Mouse (Mus musculus) frontal cortex, adult (tissue): ENCODE data around the gene Trir.

Source experiments
- ATAC-seq: cut with Nextera tagmentation; 2 replicates; pipeline ENCODE4 v1.9.2; 2017; ENCODE audit warnings: mild to moderate bottlenecking, moderate library complexity, mixed read lengths; ENCODE audit not compliant: low TSS enrichment

Gene Trir

DNA sequence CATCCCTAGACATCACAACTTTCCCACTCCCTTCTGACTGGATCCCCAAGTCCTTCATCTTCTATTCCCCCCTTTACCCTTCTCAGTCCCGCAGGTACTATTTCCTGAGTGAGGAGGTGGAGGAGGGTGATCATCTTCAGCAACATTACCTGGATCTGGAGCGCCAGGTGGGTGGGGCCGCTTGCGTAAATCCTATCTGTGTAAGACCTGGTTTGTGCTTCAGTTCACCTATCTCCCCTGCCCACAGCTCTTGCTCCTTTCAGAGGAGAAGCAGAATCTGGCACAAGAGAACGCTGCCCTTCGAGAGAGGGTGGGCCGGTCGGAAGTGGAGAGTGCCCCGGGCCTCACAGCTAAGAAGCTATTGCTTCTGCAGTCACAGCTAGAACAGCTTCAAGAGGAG is 32.2 kb upstream of the Trir start:
- no peak for ATAC-seq

DNA sequence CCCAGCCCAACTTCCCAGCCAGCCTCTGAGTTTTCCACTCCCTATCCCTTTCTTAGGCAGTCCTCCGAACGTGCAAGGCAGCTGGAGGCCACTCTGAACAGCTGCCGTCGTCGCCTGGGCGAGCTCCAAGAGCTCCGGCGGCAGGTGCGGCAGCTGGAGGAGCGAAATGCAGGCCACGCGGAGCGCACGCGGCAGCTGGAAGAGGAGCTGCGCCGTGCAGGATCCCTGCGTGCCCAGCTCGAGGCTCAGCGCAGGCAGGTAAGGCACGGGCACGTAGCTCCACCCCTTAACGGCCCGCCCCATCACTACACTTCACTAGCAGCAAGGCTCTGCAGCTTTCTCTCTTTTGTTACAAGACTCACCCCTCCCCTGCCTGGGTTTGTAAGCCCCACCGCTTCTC is 30.9 kb upstream of the Trir start:
- no peak for ATAC-seq

DNA sequence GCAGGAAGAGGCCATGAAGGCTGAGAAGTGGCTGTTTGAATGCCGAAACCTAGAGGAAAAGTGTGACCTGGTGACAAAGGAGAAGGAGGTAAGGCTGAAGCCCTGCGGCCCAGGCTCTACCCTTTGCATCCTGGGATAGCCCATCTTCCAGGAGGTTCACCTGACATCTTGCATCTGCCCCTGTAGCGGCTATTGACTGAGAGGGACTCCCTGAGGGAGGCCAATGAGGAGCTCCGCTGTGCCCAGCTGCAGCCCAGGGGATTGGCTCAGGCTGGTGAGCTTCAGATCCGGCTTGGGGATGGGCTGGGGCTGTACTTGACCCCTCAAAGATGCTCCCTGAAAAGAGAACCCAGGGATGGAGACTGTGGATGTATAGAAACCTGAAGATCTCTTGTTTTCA is 29.6 kb upstream of the Trir start:
- ATAC-seq, result no peak

DNA sequence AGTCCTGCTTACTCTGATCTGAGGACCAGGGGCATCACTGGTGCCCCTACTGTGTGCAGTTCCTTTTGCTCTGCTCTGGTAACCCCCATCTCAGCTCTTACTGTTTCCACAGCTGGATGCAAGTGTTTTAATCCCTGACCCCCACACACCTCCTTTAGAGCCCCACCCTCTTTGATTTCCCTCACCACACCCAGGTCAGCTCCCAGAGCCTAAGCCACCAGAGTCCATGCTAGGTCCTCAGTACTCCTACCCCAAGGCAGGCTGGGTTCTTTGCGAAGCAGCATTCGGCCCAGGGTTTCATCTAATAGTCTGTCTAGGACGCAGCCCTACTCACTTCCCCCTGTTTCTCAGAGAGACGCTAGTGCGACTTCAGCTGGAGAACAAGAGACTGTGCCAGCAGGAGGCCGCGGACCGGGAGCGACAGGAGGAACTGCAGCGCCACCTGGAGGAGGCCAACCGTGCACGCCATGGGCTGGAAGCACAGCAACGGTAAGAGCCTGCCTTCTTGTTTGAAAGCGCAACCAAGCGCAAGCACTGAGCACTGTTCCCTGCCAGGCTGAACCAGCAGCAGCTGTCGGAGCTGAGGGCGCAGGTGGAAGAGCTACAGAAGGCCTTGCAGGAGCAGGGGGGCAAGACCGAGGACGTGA is 28.9 kb upstream of the Trir start:
- ATAC-seq, result peak; percentile 94

DNA sequence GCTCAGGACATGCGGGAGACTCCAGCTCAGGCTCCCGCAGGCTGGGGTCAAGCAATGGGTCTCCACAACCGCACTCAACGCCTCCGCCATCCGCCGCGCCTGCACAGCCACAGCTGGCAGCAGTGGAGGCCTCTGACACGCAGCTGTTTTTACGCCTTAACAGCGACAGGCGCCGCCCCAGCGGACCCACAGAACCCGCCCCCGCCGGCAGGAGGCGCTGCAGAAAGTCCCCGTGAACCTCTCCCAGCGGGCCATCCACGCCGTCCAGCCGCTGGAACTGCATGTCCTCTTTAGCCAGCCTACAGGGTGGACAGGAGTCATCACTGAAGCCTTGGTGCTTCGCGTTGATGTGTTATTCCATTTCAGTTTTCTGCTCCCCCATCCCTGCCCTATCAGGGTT is 18.9 kb upstream of the Trir start:
- no peak for ATAC-seq

DNA sequence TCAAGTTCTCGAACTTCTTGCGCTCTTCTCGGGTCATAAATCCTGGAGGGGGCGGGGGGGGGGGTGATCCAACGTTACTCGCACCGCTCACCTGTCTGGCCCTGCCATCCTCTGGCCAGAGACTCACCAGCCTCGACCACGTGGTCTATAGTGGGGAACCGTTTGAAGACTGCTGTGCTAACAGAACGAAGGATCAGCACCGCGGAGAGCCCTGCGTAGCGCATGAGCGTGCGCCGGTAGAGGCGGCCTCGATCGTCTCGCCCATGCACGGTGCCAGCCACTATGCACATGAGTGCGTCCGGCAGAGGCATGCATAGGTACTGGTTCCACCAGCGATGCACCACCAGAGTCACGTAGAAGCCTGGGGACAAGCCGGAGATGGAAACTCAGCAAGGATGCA is 15.4 kb upstream of the Trir start:
- no peak for ATAC-seq

DNA sequence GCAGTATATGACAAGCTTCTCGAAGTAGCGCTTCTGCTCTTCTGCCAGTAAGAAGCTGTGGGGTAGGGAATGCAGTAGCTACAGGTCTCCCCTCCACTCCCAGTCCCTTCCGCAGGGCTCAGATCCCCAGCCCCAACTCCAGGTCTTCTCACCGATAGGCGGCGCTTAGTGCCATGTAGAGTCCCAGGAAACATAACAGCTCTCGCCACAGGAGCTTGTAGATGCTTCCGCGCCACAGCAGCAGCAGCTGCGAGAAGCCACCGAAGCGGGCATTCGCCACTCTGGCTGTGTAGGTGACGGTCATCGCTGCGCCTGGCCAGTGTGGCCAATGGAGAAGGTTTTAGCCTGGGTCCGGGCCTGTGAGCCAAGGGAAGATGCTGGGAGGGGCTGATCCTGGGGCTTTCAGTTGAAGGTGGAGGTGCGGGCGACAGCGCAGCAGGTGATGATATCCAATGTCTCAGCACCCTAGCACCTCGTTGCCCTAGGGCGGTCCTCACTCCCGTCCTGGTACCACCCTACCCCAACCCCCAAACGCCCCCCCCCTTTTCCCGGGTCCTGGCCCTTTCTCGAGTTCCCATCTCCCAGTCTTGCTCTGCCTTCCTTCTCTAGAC is 13.3 kb upstream of the Trir start:
- peak; percentile 97 for ATAC-seq

DNA sequence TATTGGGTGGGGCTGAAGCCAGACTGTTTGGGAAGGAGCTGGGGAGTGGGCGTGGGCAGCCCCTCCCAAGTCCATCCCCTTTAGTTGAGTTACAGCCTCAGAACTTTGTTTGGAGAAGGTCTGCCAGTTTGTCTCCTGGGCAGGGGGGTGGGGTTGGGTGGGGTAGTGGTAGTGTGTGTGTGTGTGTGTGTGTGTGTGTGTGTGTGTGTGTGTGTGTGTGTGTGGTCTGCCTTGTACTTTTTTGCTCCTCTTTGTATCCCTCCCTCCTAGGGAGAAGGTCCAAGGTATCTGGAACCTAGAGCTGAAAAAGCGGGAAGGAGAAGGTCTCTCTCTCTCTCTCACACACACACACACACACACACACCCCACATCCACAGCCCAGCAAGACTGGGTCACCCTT is 12.2 kb upstream of the Trir start, which contains the start of gene Best2:
Gene Best2 (minus strand): TSS at position 101 of the 400 bp plus-strand sequence.
- no peak for ATAC-seq

DNA sequence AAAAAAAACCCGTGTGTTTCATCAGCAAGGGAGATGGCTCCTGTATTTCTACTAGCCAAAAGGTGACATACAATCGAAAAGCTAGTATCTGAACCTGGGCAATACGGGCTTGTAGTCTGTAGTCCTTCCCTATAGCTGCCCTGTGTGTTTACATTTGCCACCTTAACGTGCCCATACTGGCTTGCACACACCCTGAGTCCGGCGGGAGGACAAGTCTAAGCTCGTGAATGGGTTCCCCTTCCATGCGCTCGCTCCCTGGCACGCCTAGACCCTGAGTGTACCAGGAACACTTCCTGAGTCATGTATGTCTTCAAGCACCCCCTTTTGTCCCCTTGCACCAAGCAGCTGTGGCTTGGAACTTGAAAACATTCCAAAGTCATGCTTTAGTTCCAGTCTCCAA is 9.9 kb upstream of the Trir start:
- no peak for ATAC-seq

DNA sequence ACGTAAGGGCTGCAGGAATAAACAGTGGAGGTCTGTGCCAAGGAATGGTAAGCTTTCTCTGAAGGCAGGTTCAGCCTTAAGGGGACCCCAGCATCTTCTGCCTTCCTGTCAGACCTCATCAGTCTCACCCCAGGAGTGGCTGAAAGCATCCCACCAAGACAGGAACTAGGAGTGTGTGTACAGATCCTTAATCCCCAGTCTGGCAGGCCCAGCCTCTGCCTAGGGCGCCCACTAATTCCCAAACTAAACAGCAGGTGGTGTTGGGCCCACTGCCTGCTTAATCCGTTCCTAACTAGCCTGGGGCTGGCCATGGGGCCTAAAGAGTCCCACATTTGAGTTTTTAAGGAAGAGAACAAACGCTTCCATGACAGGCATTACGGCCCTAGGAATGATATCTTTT is 9.4 kb upstream of the Trir start:
- no peak for ATAC-seq

DNA sequence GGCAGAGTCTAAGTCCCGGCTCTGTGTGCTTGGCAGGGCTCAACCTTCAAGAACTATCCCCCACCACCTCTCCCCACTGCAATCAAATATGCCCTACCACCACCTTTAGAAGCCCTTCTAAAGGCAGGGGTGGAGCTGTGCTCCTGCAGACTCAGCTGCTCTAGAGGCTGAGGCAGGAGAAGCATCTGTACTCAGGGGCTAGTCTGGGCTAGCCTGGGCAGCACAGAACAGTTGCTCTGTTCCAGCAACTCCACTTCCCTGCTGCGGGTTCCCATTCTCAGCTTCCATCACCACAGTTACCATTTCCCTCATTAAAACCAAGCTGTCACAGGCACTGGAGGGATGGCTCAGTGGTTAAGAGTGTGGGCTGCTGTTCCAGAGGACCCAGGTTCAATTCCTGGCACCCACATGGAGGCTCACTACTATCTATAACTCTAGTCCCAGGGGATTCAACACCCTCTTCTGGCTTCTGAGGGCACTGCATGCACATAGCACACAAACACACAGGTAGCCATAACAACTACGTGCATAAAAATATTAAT is 5.0 kb upstream of the Trir start:
- no peak for ATAC-seq

DNA sequence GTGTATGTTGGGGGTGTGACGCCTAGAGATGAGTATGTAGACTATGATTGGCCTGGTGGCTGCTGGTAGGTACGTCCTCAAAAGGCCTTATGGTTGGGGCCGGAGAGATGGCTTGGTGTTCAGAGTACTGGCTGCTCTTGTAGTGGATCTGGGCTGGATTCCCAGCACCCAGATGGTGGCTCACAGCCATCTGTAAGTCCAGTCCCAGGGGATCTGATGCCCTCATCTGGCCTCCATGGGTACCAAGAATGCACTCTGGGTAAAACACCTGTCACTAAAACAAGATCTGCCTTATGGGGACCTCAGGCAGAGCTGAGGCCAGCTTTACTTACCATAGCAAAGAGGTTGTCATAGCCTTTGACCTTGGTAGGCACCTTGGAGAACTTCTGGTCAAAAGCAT is 2.8 kb upstream of the Trir start:
- no peak for ATAC-seq

DNA sequence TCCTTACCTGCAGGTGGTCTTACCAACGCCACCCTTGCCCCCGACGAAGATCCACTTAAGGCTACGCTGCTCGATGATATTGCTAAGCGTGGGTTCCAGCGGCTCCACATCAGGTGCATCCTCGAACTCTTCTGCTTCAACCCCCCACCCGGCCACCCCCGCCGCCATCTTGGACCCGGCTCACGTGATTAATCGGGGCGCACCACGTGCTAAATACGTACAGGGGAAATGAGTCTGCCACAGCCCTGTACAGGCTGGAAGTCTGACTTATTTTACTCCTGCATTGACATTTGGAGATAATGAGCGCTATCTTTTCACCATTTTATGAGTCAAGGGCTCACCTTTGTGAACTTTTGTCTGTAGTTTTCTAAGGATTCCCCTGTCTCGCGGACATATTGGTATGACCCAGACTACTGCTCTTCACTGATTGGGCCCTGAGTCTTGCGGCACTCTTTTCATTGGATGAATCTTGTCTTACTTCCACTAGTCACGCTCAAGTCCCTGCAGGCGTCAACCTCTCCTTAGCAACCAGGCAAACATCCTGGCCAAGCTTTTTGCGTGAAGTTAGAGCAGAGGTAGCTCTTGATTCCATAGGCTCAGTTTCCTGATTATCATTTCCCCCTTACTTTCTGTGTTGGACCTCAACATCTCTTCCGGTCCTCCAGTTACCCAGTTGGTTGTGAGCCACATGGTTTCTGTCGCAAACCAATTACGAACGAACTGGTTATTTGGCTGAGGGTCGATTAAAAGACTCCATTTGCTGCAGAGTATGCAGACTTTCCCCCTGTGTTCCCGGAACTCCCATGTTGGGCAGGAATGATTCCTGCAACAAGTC is 1.3 kb upstream of the Trir start, which contains the start of gene Asna1:
Gene Asna1 (minus strand): TSS at position 184 of the 835 bp plus-strand sequence.
- peak; percentile 91 for ATAC-seq

DNA sequence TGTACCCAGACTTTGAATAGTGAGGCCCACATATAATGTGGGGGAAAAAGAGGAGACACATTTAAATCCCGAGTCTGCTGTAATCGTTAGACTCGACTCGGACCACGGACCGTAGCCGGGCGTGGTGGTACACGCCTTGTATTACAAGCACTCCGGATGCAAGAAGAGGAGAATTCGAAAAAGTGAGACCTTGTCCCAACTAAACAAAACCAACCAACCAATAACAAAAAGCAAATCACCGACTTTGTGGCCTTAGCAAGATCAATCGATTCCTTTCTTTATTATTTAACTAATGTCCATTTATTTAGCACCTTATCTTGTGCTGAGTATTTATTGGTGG is 863 bp downstream of the Trir start:
- ATAC-seq, result no peak

DNA sequence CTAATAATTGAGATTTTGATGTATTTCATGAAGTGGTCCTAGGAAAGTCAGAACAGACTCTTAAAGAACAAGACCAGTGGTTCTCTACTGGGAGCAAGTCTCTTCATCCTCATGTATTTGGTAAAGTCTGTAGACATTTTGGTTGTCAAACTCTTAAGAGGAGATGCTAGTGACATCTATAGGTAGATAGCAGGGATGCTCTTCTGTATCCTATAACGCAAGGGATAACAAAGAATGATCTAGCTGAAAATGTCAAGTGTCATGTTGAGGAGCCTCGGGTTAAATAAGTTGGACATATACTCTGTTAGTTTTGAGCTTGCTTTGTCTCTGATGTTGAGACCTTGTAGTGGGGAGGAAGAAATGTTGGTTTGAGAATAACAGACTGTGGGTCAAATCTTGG is 1.3 kb downstream of the Trir start:
- ATAC-seq, result no peak

DNA sequence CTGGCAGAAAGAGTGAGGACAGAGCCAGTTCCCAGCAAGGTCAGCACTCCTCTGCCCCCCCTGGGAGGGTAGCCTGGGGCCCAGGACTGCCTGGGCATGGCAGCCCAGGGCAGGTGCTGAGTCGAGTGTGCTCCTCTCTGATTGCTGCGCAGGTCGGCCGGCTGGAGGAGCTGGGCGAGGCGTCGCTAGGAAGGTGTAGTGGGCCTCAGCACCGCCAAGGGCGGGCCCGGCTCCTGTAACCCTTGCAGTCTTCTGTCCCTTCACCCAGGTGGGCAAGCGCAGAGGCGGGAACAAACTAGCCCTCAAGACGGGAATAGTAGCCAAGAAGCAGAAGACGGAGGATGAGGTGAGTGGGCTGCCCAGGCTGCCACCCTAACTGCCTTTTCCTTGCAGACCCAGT is 2.6 kb downstream of the Trir start:
- ATAC-seq, result no peak

DNA sequence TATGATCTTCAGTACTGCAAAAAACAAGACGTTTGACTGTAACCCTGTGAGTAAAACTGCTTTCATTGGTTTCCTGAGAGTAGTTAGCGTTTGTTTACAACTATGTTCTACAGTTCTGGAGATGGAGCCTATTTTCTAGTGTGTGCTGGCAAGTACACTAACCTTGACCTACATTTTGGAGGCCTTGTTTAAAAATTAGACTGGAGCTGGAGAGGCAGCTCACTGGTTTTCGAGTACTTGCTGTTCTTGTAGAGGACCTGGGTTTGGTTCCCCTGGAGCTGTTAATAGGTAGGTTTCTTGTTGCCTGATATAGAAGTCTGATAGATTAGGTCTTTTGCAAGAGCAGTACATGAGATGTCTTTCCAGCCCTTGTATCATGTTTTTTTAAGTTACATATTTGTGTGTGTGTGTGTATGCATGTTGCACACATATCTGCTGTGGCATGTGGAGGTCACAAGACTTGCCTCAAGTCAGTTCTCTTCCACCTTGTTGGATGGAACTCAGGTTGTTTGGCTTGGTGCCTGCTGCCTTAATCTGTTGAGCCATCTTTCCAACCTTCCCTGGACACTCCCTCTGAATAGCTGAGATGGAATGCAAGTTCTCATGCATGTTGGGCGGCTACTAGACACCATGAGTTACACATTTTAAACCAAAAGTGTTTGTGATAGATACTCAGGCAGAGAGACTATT is 6.1 kb downstream of the Trir start:
- no peak for ATAC-seq

DNA sequence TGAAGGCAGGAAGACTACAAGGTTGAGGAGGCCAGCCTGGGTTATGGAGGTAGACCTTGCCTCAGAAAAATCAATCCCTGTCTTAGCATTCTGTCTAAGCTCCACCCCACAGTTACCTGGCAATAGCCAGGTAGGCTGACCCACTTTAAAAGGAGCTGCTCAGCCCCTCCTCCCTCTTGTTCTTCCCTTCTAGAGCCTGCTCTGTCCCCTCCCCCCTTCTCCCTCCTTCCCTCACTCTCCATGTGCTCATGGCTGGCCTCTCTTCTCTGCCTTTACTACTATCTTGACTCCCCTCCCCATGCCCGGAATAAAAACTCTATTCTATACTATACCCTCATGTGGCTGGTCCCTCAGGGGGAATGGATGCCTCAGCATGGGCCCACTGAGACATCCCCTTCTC is 7.2 kb downstream of the Trir start:
- no peak for ATAC-seq

DNA sequence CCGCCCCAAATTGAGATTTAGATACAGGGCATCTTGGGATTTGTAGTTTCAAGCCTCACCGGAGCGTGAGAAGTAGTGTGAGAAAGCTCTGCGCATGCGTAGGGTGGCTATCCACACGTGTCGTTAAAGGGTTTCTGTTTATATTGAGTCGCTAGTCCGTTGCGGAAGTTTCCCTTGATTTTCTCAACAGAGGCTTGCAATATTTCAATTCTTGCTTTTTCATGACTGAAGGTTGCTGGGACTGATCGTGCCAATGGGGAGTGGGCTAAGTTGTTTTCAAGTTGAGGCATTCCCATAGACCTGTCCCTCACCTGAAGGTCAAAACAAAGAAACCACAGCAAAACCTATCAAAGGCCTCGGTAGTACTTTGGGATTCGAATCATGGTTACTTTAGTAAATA is 8.1 kb downstream of the Trir start:
- ATAC-seq, result no peak

DNA sequence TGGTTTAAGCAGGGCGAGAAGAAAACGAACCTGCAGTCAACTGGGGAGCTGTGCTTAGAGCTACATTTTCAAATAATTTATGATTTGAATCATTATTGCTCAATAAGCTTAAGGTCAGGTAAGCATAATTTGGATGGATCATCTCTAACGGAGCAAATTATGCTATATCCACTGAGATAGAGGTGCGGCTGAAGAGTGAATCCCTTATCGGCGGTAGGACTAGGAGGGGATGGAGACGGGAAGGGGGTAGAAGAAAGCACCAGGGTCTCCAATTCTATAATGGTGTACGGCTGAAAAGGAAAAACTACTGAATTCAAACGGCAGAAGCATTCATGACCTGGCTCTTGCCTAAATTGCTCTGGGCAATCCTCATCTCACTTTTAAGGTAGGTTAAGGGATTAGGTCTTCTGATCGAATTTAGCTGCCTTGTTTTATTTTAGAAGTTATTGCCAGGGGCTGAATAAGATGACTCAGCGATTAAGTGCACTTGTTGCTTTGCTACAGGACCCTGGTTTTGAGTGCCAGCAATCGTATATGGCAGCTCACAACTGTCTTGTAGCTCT is 8.6 kb downstream of the Trir start:
- ATAC-seq, result no peak

DNA sequence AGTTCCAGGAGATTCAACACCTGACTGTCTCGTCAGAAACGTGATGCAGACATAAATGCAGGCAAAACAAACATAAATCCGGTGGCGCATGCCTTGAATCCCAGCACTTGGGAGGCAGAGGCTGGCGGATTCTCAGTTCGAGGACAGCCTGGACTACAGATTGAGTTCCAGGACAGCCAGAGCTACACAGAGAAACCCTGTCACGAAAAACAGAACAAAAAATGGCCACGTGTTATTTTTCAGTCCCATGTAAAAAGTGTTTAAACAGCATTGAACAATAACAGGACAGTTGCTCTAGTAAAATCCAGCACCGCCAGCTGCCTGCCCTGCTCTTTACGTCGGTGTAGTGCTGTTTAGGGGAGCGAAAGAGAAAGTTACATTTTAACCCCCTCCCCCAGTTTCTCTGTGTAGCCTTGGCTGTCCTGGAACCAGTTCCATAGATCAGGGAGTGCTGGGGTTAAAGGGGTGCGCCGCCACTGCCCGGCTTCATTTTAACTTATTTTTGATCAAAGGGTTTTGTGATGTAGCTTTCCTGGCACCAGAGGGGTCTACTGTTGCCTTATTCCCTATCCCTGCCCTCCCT is 9.2 kb downstream of the Trir start:
- ATAC-seq, result no peak

DNA sequence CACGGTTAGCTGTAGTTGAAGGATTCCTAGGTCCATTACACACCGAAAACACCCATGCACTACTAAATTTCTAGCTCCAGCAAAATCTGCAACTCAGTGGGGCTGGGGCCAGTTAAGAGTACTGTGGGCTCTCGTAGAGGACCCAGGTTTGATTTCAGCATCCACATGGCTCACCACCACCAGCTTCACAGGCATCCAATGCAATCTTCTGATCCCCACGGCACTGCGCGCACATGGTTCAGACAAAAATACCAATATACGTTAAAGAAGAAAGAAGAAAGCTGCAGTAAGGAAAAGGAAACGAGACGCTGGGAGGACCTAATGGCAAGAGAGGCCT is 9.7 kb downstream of the Trir start:
- ATAC-seq, result no peak
